Mouse (Mus musculus) heart, postnatal 0 days (tissue): ENCODE results near the gene Bcl11a. TPM values are rescaled to one million over a fixed set of nuclear protein-coding genes. Genes with fewer than 3 reads are reported as not detected.

Experiments
- ATAC-seq: fragments of 200-750 bp; cut with Nextera tagmentation; 2 replicates; pipeline ENCODE4 v1.8.0; 2017; ENCODE audit warnings: low read depth, moderate number of reproducible peaks, moderate library complexity; ENCODE audit not compliant: insufficient read depth
- DNase-seq: peaks from one replicate; pipeline ENCODE4 v3.0.0-alpha.2; 2016; ENCODE audit warnings: low spot score
- H3K27ac ChIP-seq: fragments of 300-500 bp; sonication (generic); 2 replicates; pipeline ENCODE4 v1.5.1; 2014; ENCODE audit warnings: low read depth, mild to moderate bottlenecking
- H3K27me3 ChIP-seq: fragments of 300-500 bp; sonication (generic); 2 replicates; pipeline ENCODE4 v1.6.1; 2014; ENCODE audit warnings: low read length, mixed read lengths; ENCODE audit not compliant: control insufficient read depth, insufficient read depth
- H3K36me3 ChIP-seq: fragments of 300-500 bp; sonication (generic); replicated peaks from 2 replicates; pipeline ENCODE4 v1.6.1; 2014; ENCODE audit warnings: low read length, mixed read lengths; ENCODE audit not compliant: control insufficient read depth, insufficient read depth
- H3K4me1 ChIP-seq: fragments of 300-500 bp; sonication (generic); 2 replicates; pipeline ENCODE4 v1.6.1; 2014; ENCODE audit warnings: antibody characterized with exemption; ENCODE audit not compliant: control insufficient read depth, insufficient read depth
- H3K4me2 ChIP-seq: fragments of 300-500 bp; sonication (generic); 2 replicates; pipeline ENCODE4 v1.6.1; 2014; ENCODE audit warnings: low read depth, mild to moderate bottlenecking, low read length, moderate library complexity
- H3K4me3 ChIP-seq: fragments of 300-500 bp; sonication (generic); 2 replicates; pipeline ENCODE4 v1.5.1; 2014; ENCODE audit warnings: low read depth, low read length
- H3K9ac ChIP-seq: fragments of 300-500 bp; sonication (generic); replicated peaks from 2 replicates; pipeline ENCODE4 v1.6.1; 2014; ENCODE audit warnings: low read depth, low read length, mixed read lengths
- H3K9me3 ChIP-seq: fragments of 300-500 bp; sonication (generic); replicated peaks from 2 replicates; pipeline ENCODE4 v1.6.1; 2016; ENCODE audit warnings: low read length; ENCODE audit not compliant: control insufficient read depth
- CTCF ChIP-seq: IDR thresholded peaks from 2 replicates; pipeline ENCODE4 v1.5.1; 2016; ENCODE audit warnings: antibody characterized with exemption, control low read depth, low read depth
- EP300 ChIP-seq: IDR thresholded peaks from 2 replicates; pipeline ENCODE4 v1.6.1; 2016; ENCODE audit warnings: antibody characterized with exemption, low read depth
- WGBS: fragments of 180-500 bp; shearing (Covaris S2); extraction: QIAGEN DNeasy Blood & Tissue Kit; methylation state at CpG from one replicate; pipeline ENCODE4 v1.1.7; 2014; 5-methylcytosine and 5-hydroxymethylcytosine counted together
- polyA plus RNA-seq: library from polyadenylated mRNA; unstranded; fragments of >200 nt; fragmentation: Nextera tagmentation; extraction: Ambion mirVana; gene quantifications from 2 replicates; pipeline ENCODE4 v1.2.1, GENCODE M21; 2015
- total RNA-seq: library from RNA; depleted of rRNA; stranded (reverse); fragments of >200 nt; gene quantifications from 2 replicates; pipeline ENCODE4 v1.2.3, GENCODE M21; 2014; ENCODE audit warnings: low replicate concordance

Bcl11a gene
- total and polyA plus RNA-seq, 2 experiments from 2014 or later = 7.1 to 8.2 TPM

DNA sequence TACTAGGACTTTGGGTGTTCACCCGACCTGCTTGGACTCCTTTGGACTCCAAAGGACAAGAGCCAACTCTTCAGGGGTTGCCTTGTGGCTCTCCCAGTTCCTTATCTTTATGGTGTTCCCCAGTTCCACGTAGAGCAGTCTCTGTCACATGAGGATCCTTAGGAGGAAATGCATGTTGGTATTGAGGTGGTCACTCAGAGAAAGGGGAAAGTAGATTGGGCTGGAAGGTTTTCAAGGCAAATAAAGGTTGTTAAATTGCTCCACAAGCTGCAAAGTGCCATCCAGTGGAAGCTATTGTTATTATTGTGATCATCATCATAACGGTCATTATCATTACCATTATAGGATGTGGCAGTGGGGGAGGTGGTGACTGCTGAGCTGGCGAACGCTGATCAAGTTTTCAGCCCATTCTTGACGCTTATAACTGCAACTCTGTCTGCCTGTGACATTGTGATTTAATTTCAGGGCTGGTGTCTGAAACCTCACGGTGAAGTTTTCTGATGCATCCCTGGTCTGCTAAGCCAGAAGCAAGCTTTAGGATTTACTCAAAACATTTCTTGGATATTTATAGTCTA is 52.4 kb downstream of the Bcl11a start:
- WGBS = 73% methylated on average over 7 of the region's 7 CpGs
- Histone ChIP-seq H3K27ac (no peak overlapping the region), H3K27me3 (no peaks in the 10 kb centered on the region), H3K9me3 (no peaks in the 10 kb centered on the region), H3K4me1 (no peaks in the 10 kb centered on the region; the same call in 1 of the 2 replicates), H3K36me3 (no peaks in the 10 kb centered on the region), H3K9ac (no peak overlapping the region), H3K4me3 (no peak overlapping the region), H3K4me2 (no peak overlapping the region)
- TF ChIP-seq EP300 (no peak), CTCF (no peak)
- DNase-seq (no peak), ATAC-seq (no peak)

DNA sequence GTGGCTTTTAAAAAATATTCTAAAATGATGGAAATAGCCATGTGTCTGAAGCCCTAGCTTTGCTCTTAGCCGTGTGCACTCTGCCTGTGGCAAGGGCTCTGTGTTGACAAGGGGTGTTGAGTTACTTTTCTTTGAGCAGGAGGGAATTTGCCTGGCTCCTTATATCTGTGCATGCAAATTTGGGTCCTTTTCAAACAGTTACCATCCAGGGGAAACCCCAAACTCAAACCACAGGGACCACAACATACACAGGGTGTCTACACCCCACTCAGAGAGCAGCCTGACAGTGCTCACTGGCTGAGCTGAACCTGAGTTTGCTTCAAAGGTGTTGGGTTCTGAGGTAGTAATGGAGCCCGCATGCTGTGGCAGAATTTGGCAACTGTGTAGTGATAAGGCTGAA is 54.0 kb downstream of the Bcl11a start:
- Histone ChIP-seq H3K9me3 (no peaks in the 10 kb centered on the region), H3K27me3 (no peaks in the 10 kb centered on the region), H3K9ac (no peak overlapping the region), H3K27ac (no peak overlapping the region), H3K4me1 (peaks cover 12% of the 10 kb centered on the region; the same call in 1 of the 2 replicates), H3K4me3 (no peak overlapping the region), H3K4me2 (no peak overlapping the region), H3K36me3 (no peaks in the 10 kb centered on the region)
- DNase-seq = no peak
- WGBS = 53% methylated on average over 2 of the region's 2 CpGs
- TF ChIP-seq EP300 (no peak), CTCF (no peak)
- no peak for ATAC-seq

DNA sequence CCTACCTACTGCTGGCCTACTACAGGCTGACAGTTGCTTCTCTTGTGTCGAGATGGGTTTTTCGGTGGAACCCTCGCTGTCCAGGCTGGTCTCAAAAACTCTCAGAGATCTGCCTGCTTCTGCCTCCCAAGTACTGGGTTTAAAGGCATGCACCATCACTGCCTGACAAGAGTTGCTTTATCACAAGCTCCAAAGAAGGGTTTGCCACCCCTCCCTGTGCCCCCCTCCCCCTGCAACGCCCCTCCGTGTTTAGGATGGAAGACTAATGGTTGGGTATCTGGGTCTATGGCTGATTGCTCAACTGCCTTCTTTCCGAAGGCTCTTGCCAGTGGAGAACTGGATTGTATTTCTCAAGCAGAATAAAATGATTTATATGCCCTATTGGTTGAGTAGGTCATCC is 54.5 kb downstream of the Bcl11a start:
- H3K36me3 ChIP-seq = no peaks in the 10 kb centered on the region
- 89% methylated on average over 6 of the region's 6 CpGs for WGBS
- no peaks in the 10 kb centered on the region for H3K9me3 ChIP-seq
- no peak overlapping the region for H3K4me3 ChIP-seq
- H3K4me1 ChIP-seq = peaks cover 13% of the 10 kb centered on the region; the same call in 1 of the 2 replicates
- TF ChIP-seq CTCF = no peak
- no peak for TF ChIP-seq EP300
- H3K4me2 ChIP-seq = no peak overlapping the region
- no peak overlapping the region for H3K27ac ChIP-seq
- DNase-seq = no peak
- ATAC-seq = no peak
- H3K27me3 ChIP-seq = no peaks in the 10 kb centered on the region
- H3K9ac ChIP-seq = no peak overlapping the region

DNA sequence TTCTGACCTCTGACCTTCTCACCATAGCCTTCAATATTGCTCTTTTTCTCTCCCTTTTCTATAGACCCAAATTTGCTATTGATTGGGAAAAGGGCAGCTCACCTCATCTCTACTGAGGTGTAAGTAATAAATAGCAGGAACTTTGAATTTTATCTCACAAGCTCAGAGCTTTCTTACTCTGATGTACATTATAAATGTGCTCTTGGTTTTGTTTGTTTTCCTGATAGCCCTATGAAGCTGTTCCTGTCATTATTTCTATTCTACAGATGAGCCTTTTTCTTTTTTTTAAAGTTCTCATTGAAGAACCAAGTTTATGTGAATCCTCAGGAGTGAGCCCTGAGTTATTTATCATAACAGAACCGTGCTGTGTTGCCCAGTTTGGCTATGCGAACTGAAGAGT is 55.0 kb downstream of the Bcl11a start:
- no peak overlapping the region for H3K9ac ChIP-seq
- WGBS = 78% methylated on average over 2 of the region's 2 CpGs
- H3K4me2 ChIP-seq = no peak overlapping the region

DNA sequence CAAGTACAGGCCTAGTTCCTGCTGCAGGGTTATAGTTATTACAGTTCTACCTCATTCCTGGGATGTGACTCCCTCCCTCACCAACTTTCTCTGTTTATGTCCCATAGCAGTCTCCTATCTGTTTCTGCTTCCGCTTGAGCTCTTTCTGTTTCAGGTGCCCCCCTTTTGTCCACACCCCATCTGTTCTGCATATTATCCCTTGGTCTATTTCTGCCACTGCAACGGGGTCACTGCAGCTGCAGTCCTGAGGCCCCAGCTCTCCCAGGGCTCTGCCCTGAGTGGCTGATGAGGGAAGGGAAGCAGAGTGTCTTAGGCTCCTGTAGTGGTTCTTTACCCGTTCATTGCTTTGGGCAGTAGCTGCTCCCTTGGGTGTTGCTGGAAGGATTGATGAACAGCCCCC is 55.6 kb downstream of the Bcl11a start:
- ATAC-seq (no peak), DNase-seq (no peak)
- Histone ChIP-seq H3K4me3 (no peak overlapping the region), H3K9ac (no peak overlapping the region), H3K27me3 (no peaks in the 10 kb centered on the region), H3K4me1 (peaks cover 13% of the 10 kb centered on the region; the same call in 1 of the 2 replicates), H3K9me3 (no peaks in the 10 kb centered on the region), H3K4me2 (no peak overlapping the region), H3K36me3 (no peaks in the 10 kb centered on the region), H3K27ac (no peak overlapping the region)
- TF ChIP-seq CTCF = no peak
- no peak for TF ChIP-seq EP300
- 44% methylated on average over 3 of the region's 3 CpGs for WGBS

More for the DNA sequence above, 55.0 kb downstream of the Bcl11a start:
- no peak for TF ChIP-seq EP300
- Histone ChIP-seq H3K4me1 (peaks cover 13% of the 10 kb centered on the region; the same call in 1 of the 2 replicates), H3K4me3 (no peak overlapping the region), H3K9me3 (no peaks in the 10 kb centered on the region), H3K27me3 (no peaks in the 10 kb centered on the region), H3K36me3 (no peaks in the 10 kb centered on the region), H3K27ac (no peak overlapping the region)
- no peak for ATAC-seq
- no peak for DNase-seq

DNA sequence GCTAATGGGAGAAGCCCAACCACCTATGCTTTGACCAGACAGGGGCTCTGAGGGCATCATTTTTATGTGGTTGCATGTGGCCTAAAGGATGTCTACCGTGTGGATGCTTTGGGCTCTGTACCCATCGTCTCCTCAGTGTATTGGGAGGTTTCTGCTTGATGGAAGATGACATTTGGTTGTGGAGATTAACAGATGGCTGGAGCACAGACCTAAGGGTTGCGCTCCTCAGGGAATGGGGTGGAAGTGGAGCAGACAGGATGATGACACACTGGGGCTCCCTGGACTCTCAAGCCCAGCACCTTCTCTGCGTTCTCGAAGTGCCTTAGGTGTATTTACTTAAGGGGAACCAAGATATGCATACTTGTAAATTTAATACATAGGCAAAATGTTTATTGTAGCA is 56.1 kb downstream of the Bcl11a start:
- Histone ChIP-seq H3K36me3 (no peaks in the 10 kb centered on the region), H3K9me3 (no peaks in the 10 kb centered on the region), H3K27ac (no peak overlapping the region), H3K27me3 (no peaks in the 10 kb centered on the region), H3K9ac (no peak overlapping the region), H3K4me1 (peaks cover 13% of the 10 kb centered on the region; the same call in 1 of the 2 replicates), H3K4me2 (no peak overlapping the region), H3K4me3 (no peak overlapping the region)
- ATAC-seq (no peak), DNase-seq (no peak)
- 79% methylated on average over 5 of the region's 5 CpGs for WGBS
- no peak for TF ChIP-seq EP300
- TF ChIP-seq CTCF = no peak
